Mouse (Mus musculus) myocyte (in vitro differentiated cells): Measurements from ENCODE around the gene Ubqln1.

Source experiments
- CEBPB ChIP-seq: IDR thresholded peaks from 2 replicates; pipeline ENCODE4 v1.6.1; 2011; ENCODE audit warnings: mild to moderate bottlenecking, moderate library complexity; ENCODE audit not compliant: poor library complexity, insufficient read depth, severe bottlenecking
- E2F4 ChIP-seq: IDR thresholded peaks from one replicate; pipeline ENCODE4 v1.6.1; 2011; ENCODE audit warnings: mild to moderate bottlenecking, control low read depth, moderate library complexity; ENCODE audit not compliant: insufficient read depth
- MAX ChIP-seq: IDR thresholded peaks from one replicate; pipeline ENCODE4 v1.6.1; 2011; ENCODE audit warnings: low read depth, mild to moderate bottlenecking, control low read depth
- MYOD1 ChIP-seq, 3 experiments: IDR thresholded peaks; one replicate each; pipeline ENCODE4 v1.6.1; 2011; ENCODE audit warnings: control low read depth in 2 of 3, low read depth in 2 of 3, mild to moderate bottlenecking in 2 of 3, moderate library complexity in 1 of 3; ENCODE audit not compliant: insufficient read length in 2 of 3, control insufficient read depth in 1 of 3
- MYOG ChIP-seq, 3 experiments: IDR thresholded peaks; one replicate each; pipeline ENCODE4 v1.6.1; 2011; ENCODE audit warnings: control low read depth in 2 of 3, low read depth in 2 of 3, mild to moderate bottlenecking in 2 of 3; ENCODE audit not compliant: insufficient read length in 2 of 3, control insufficient read depth in 1 of 3, insufficient read depth in 1 of 3
- POLR2A ChIP-seq: IDR thresholded peaks from one replicate; pipeline ENCODE4 v1.6.1; 2011; ENCODE audit warnings: low read depth, mild to moderate bottlenecking, control low read depth, moderate library complexity; ENCODE audit not compliant: insufficient read length
- POLR2AphosphoS2 ChIP-seq: IDR thresholded peaks from one replicate; pipeline ENCODE4 v1.6.1; 2011; ENCODE audit warnings: low read depth, control low read depth; ENCODE audit not compliant: insufficient read length
- USF1 ChIP-seq: IDR thresholded peaks from one replicate; pipeline ENCODE4 v1.6.1; 2011; ENCODE audit warnings: low read depth, mild to moderate bottlenecking, control low read depth, moderate library complexity

- TF ChIP-seq POLR2A (no peak), USF1 (no peak), E2F4 (no peak), POLR2AphosphoS2 (no peak), MAX (no peak), MYOD1 (IDR thresholded peaks at IDR 0.05; ENCODE audit: control insufficient read depth in 1 of 3, insufficient read length in 2 of 3, low read depth in 2 of 3) (no peak), CEBPB (no peak), MYOG (IDR thresholded peaks at IDR 0.05; ENCODE audit: control insufficient read depth in 1 of 3, insufficient read depth in 1 of 3, insufficient read length in 2 of 3, low read depth in 2 of 3) (no peak)
Measured at GRCm38 (mm10) chr13:58181607-58182551, 33.6 kb downstream of the Ubqln1 start.
